Mouse (Mus musculus) heart, postnatal 36 days (tissue): ENCODE measurements around the gene Erbin. TPM values are rescaled to one million over a fixed set of nuclear protein-coding genes. Genes with fewer than 3 reads are reported as not detected.

Experiments
- DNase-seq, 2 experiments: peaks; one replicate each; pipeline ENCODE4 v3.0.0; 2021 to 2022
- intact Hi-C: fragments of 180-260 bp; cut with DNase I; formaldehyde crosslinking; loops from one replicate; pipeline ENCODE4 v1.15.1; 2025
- total RNA-seq, 2 experiments: library from RNA; stranded (reverse); gene quantifications; 2 replicates each; pipeline ENCODE4 v1.2.3; 2021

Erbin gene
- total RNA-seq, 2 experiments from 2014 or later, result 46.7 to 52.2 TPM

GRCm38 (mm10) chr13:103918432-103918831 lies 1.9 kb downstream of the Erbin start:
- intact Hi-C loops, result loop anchor here (2.0 kb wide), 1 partner anchor 144 kb away; the partner anchor contains the start of gene Srek1
- no peak for DNase-seq

DNA sequence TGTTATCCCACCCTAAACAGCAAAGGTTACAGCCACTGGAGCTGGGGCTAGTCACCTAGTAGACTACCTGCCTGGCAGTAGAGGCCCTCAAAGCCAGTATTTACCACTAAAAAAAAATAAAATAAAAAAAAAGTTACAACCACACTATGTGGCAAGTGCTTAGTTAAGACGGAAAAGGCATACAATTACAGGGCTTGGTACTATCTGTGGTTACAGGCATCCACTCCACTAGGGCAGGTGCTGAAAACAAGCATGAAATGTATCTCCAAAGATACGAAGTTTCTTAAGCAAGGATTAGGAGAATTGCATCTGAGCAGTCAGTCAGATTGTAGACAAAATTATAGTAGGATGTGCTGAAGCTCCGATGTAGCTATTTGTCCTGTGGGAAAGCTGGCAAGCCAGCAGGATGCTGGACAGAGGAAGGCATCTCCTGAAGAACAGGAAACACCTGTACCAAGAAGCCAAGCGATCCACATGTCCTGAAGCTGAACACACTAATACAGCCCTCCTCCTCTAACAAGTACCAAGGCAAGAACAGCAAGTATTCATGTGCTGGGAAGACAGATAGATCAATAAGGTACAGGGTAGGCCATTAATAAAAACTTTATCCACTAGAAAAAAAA lies 6.1 kb downstream of the Erbin start:
- intact Hi-C loops, result loop anchor here (5.0 kb wide), 1 partner anchor 42 kb away; no protein-coding TSS in a partner anchor
- no peak for DNase-seq

DNA sequence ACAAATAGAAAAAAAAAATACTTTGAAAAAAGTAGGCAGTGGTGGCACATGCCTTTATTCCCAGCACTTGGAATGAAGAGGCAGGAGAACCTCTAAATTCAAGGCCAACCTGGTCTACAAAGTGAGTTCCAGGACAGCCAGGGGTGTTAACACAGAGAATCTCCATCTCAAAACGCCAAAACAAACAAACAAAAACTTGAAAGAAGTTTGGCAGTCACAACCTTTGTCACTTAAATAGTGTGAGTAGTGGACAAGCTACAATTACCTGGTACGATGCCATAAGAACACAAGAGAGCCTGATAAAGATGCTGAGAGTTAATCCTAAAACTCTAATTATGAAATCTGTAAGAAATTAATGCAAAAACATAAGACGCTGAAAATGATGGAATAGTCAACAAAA lies 8.0 kb downstream of the Erbin start:
- no peak for DNase-seq
- intact Hi-C loops, result loop anchor here (5.0 kb wide), 1 partner anchor 40 kb away; no protein-coding TSS in a partner anchor

DNA sequence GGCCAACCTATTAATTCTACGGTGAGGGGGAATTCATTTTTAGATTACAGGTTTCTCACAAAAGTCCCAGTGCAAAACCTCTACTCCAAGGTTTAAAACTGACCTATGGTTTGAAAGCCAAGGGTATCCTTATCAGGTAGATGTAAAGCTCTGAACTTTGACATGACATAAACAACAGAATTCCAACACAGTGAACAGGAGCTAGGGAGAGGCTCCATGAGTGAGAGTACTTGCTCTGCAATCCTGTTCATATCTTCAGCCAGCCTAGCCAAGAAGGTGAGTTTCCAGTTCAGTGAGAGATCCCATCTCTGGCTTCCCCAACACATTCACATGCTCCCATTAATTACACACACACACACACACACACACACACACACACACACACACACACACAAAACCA lies 9.7 kb downstream of the Erbin start:
- no peak for DNase-seq
- intact Hi-C loops, result loop anchor here (5.0 kb wide), 1 partner anchor 38 kb away; no protein-coding TSS in a partner anchor

- intact Hi-C loops, result loop anchor here (5.0 kb wide), 1 partner anchor 38 kb away; no protein-coding TSS in a partner anchor
- no peak for DNase-seq
Observed at GRCm38 (mm10) chr13:103909894-103910293, 10.4 kb downstream of the Erbin start.

DNA sequence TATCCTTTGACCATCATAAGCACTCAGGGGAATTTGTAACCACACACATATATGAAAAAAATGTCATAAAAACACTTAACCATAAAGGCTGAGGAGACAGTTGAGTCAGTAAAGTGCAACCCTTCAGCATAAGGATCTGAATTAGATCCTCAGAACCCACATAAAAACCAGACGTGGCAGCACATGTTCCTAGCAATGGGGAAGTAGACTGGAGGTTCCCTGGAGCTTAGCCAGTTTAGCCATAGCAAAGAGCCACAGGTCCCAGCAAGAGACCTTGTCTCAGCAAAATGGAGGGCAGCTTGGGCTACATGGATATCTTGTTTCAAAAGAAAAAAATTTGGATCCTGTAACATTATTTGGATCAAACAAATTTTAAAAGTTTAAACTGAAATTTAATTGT lies 20.3 kb downstream of the Erbin start:
- intact Hi-C loops, result no loop called here
- no peak for DNase-seq

DNA sequence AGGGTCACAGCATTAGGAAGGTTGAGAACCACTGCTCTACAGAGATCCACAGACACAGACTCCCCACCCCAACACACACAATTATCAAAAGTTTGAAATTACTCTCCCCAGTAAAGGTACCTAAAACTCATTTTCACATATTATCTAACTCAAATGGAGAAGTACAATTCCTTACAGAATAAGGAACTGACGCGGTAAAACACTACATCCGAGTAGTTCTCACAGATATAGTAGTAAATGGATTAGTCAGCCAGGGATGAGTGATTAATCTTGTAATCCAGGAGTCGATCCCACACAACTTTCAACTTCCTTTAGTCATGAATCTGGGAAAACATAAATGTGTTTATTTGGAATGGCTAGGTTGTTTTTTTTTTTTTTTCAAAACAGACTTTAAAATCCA lies 22.7 kb downstream of the Erbin start:
- DNase-seq, result no peak
- intact Hi-C loops, result no loop called here

DNA sequence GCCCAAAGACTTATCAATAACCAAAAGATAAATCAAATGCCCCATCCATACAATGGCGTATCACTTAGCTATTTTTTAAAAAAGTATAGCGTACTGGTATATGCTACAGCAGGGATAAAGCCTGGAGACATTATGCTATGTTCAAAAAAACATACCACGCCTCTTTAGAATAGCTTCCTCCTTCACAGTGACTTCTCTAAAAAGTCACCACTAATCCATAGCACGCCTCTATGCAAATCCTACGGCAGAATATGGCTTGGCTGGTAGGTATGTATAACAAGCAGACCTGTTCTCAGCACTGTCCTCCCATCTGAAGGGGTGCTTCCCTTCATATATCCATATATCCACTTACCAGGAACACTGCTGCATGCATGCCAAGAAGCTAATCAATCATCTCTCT lies 27.2 kb downstream of the Erbin start:
- intact Hi-C loops, result no loop called here

DNA sequence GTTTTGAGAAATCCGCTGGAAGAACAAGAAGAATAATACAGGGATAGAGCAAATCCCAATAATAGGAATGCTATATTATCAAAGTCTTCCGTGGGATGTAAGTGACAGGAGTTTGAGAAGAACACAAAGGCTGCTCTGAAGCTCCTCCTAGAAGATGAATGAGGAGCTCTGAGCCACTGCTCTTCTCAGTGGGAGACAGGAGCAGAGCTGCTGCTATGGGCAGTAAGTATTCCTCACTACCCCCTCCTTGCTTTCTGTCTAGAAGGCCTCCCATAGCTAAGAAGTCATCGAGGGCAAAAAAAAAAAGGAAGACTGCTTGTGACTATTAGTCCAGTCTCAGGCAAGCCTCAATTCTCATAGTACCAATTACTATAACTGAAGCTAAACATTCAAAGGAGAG lies 30.3 kb downstream of the Erbin start:
- no peak for DNase-seq
- intact Hi-C loops, result no loop called here

More for the DNA sequence above, 27.2 kb downstream of the Erbin start:
- DNase-seq, result no peak

GRCm38 (mm10) chr13:103886503-103886902 lies 33.8 kb downstream of the Erbin start:
- no peak for DNase-seq
- intact Hi-C loops, result no loop called here

DNA sequence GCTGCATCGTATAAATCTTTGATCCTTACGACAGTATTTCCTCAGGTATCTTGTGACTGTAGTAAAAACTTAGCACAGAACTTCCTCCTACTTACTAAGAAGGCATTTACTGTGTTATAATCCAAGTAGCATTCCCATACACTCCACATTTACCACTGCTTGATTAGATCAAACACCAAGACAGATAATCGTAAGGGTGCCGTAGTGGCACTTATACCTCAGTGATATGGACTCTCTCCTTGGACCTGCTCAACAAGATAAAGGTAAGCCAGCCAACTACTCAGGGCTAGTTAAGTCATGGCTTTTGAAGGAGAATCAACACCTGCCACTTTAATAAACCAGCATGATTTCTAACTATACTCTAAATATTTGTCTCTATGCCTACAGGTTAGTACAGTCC lies 39.1 kb downstream of the Erbin start:
- intact Hi-C loops, result no loop called here
- no peak for DNase-seq

DNA sequence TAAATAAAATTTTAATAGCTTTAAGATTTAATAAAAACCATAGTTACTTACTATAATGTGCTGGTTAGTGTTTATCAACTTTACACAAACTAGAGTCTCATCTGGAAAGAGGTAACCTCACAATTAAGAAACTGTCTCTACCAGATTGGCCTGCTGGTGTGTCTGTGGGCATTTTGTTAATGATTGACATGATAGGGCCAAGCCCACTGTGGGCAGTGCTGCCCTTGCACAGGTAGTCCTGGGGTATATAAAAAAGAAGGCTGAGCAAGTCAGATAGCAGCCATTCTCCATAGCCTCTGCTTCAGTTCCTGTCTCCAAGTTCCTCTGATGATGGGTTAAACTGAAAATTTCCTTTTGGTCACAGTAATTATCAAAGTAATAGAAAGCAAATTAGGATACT lies 43.6 kb downstream of the Erbin start:
- no peak for DNase-seq
- intact Hi-C loops, result no loop called here

- no peak for DNase-seq
- intact Hi-C loops, result no loop called here
Observed at GRCm38 (mm10) chr13:103875823-103876514, 44.3 kb downstream of the Erbin start.

DNA sequence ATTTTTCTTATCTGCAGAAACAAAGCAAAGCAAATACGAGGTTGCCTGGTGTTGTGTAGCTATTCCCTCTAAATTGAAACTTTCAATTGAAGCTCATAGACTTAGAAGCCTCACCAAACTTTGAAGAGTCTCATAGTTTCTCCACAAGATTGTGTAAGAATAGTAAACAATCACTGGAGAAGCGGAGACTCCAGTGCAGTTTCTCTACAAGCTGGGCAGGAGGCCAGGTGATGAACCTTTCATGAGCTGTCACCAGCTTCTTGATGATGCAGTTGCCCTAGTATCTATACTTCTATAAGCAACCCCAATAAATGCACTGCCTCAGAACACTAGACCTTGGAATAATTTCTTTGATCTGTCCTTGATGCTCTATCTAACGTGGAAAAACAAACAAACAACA lies 49.5 kb downstream of the Erbin start:
- DNase-seq, result no peak
- intact Hi-C loops, result loop anchor here (5.0 kb wide), 1 partner anchor 42 kb away; no protein-coding TSS in a partner anchor

DNA sequence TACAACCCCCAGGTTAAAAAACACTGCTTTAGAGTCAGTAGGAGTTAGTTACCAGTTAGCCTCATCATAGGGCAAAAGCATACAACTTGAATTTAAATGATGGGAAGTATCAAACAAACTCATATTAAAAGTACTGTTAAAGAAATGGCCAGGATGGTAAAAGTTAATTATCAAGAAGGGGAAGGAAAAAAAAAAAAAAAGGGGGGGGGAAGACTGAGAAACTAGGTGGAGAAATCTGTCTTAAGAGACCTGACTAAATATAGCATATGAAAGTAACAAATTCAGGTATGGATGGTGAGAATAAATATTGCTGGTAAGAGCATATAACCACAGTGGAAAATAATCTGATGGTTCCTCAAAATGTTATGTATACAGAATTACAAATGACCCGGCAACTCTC lies 50.2 kb downstream of the Erbin start:
- no peak for DNase-seq
- intact Hi-C loops, result loop anchor here (5.0 kb wide), 1 partner anchor 42 kb away; no protein-coding TSS in a partner anchor

- intact Hi-C loops, result no loop called here
- no peak for DNase-seq
Observed at GRCm38 (mm10) chr13:103868875-103869274, 51.4 kb downstream of the Erbin start.

- no peak for DNase-seq
- intact Hi-C loops, result no loop called here
Observed at GRCm38 (mm10) chr13:103862041-103862440, 58.3 kb downstream of the Erbin start.

- DNase-seq, result no peak
- intact Hi-C loops, result no loop called here
Observed at GRCm38 (mm10) chr13:103859041-103859440, 61.3 kb downstream of the Erbin start.

DNA sequence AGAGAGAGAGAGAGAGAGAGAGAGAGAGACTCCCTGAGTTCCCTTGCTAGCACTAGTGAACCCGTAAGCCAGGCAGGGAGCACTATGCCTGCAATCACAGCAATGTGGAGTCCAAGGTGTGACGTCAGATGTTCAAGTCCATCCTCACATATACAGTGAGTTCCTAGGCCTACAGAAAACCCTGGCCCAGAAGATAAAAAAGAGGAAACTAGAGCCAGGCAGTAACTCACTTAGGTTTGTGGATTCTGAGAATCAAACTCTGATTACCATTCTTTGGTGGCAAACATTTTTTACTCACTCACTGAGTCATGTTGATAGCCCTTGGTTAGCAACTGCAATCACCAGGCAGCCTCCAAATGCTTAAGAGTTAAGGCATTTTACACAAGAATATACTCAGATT lies 72.7 kb downstream of the Erbin start:
- intact Hi-C loops, result no loop called here
- no peak for DNase-seq

DNA sequence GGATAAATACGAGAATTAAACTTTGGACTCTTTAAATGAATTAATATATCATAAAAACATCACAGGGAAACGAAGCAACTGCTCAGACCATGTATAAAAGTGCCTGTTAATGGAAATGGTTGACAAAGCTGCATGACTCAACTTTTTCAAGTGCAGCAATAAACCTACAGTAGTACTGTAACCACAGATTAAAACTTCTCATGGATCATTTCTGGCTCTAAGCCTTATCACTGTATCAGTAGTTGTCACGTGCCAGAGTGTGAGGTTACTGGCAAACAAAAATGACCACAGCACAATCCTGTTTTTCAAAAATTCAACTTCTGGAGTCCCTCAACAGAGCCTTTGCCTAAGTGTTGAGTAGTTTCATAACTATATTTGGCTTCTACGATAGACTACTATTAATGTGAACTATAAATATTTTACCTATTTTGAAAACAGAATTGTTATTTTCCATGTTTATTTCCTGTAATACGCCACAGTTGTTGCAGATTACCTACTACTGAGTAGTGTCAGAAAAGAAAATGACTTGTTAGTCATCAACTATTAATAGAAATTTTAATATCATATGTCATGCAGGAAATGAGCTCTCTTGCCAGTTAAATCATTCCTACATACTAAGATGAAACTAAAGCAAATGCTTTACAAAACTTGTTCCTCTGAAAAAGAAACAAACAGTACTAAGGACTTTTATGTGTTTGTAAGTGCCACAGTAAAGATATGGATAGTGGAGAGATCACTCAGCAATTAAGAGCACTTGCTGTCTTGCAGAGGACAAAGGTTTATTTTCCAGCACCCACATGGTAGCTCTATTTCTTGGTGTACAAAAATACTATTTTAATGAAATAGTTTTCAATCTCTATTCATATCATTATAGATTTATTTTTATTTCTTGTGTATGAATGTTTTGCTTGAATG lies 78.8 kb downstream of the Erbin start:
- intact Hi-C loops, result no loop called here

DNA sequence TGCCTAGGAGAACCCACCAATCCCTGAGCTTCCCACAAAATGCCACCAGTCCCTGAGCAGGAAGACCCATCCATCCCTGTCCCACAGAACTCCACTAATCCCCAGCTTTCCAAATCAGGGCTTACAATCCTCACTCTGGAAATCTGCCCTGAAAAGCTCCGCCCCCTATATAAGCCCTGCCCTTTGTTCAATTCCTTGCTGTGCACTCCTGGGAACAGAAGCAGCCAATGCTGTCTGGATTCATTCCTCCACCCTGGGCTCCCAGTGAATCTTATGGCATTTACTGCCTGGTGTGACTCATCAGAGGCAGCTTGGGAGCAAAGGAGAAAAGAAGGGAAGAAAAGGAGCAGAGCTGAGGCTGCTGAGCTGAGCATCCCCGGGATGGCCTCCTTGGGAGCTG lies 81.7 kb downstream of the Erbin start:
- intact Hi-C loops, result no loop called here
- no peak for DNase-seq

More for the DNA sequence above, 78.8 kb downstream of the Erbin start:
- no peak for DNase-seq
